Comparison of ENCODE assay signal across 8 mouse cellular contexts in genomic region chr4:126085996-126086576, GRCm38 (mm10). TPM values are rescaled to one million over a fixed set of nuclear protein-coding genes. Genes with fewer than 3 reads are reported as not detected.
DNase-seq lines count a peak whose midpoint lies in the region; ATAC-seq and TF ChIP-seq lines count a peak whose summit lies in the region.

No protein-coding gene starts in this region.

- no peaks in the 10 kb centered on the region for H3K9me3 ChIP-seq in forebrain, embryonic 15.5 days

- peak; percentile 60 for TF ChIP-seq CTCF in olfactory bulb, adult 2 months (IDR thresholded peaks at IDR 0.05; ENCODE audit: insufficient read depth, low read depth, low read length)

- DNase-seq in ES-CJ7 (ENCODE audit: low read depth, low spot score) = peak; percentile 87
- DNase-seq in heart, postnatal 25 days (ENCODE audit: low spot score) = peak; percentile 64
- peak; percentile 67 for DNase-seq in large intestine, adult 2 months (ENCODE audit: low read depth, low spot score)
- DNase-seq in lung, adult 18-20 months = peak; percentile 82 to 87
- DNase-seq in testis, postnatal 14 days (ENCODE audit: low spot score) = peak; percentile 76

- no peak overlapping the region for H3K27ac ChIP-seq in forebrain, embryonic 15.5 days (replicated peaks)
- H3K27ac ChIP-seq in olfactory bulb, adult 2 months (ENCODE audit: insufficient read depth, low read depth, low read length) = no peak overlapping the region

- peak; percentile 93 for ATAC-seq in cerebellum, adult (ENCODE audit: insufficient number of reproducible peaks, low FRiP score, low TSS enrichment)
- peak; percentile 81 for ATAC-seq in forebrain, embryonic 15.5 days (replicated peaks)

- no peaks in the 10 kb centered on the region; the same call in 1 of the 2 replicates for H3K4me1 ChIP-seq in forebrain, embryonic 15.5 days
- 0 out of 2 replicates have a peak, but pooled peaks cover 2% of the 10 kb centered on the region for H3K4me1 ChIP-seq in olfactory bulb, adult 2 months (ENCODE audit: control insufficient read depth, insufficient read depth, low read length)

- no peak overlapping the region for H3K9ac ChIP-seq in forebrain, embryonic 15.5 days (replicated peaks)

- no peak for TF ChIP-seq POLR2A in olfactory bulb, adult 2 months (IDR thresholded peaks at IDR 0.05; ENCODE audit: insufficient read depth, low read depth, low read length)

- no peak overlapping the region for H3K4me3 ChIP-seq in forebrain, embryonic 15.5 days
- no peak overlapping the region for H3K4me3 ChIP-seq in olfactory bulb, adult 2 months (ENCODE audit: insufficient read depth, low read depth, low read length)

- no peaks in the 10 kb centered on the region for H3K27me3 ChIP-seq in forebrain, embryonic 15.5 days

- H3K36me3 ChIP-seq in forebrain, embryonic 15.5 days = no peaks in the 10 kb centered on the region; the same call in 1 of the 2 replicates

- intact Hi-C loops in heart, postnatal 25 days (cut with DNase I) = loop anchor here (1.0 to 5.0 kb wide), 3 partner anchors 28 to 226 kb away; partner anchors contain the start of gene Sh3d21

- no peak overlapping the region for H3K4me2 ChIP-seq in forebrain, embryonic 15.5 days (replicated peaks)

- 34% methylated on average over 7 of the region's 7 CpGs for WGBS in forebrain, embryonic 15.5 days
- WGBS in large intestine, adult 2 months = 23% methylated on average over 7 of the region's 7 CpGs
- 18% methylated on average over 7 of the region's 7 CpGs for WGBS in olfactory bulb, adult 2 months

RNA-seq across cellular contexts. Expression of gene Lsm10, which starts 10.3 kb away (rescaled TPM):
- polyA plus RNA-seq in forebrain, embryonic 15.5 days (2015; fragmentation: Nextera tagmentation; extraction: Ambion mirVana) = 58.9 and 63.8 TPM in 2 replicates
- 10 to 100 TPM; 10.7 to 12.1 TPM for total RNA-seq in heart, postnatal 25 days (2021)
- polyA plus RNA-seq in large intestine, adult 2 months (2012; rRNA removed) = 30.7 and 31.3 TPM in 2 replicates
- polyA plus RNA-seq in olfactory bulb, adult 2 months (2012; ENCODE audit: insufficient read depth, insufficient read length, low replicate concordance, missing spikeins) = not detected in 2 replicates

RNA-seq across cellular contexts. Expression of gene Stk40, which starts 17.7 kb away (rescaled TPM):
- polyA plus RNA-seq in forebrain, embryonic 15.5 days (2015; fragmentation: Nextera tagmentation; extraction: Ambion mirVana) = 35.3 and 35.4 TPM in 2 replicates
- total RNA-seq in heart, postnatal 25 days (2021) = 10 to 100 TPM; 37.6 to 38.7 TPM
- polyA plus RNA-seq in large intestine, adult 2 months (2012; rRNA removed) = 24.4 and 24.6 TPM in 2 replicates
- polyA plus RNA-seq in olfactory bulb, adult 2 months (2012; ENCODE audit: insufficient read depth, insufficient read length, low replicate concordance, missing spikeins) = not detected in 2 replicates

RNA-seq across cellular contexts. Expression of gene Oscp1, which starts 27.7 kb away (rescaled TPM):
- 35.3 TPM in 2 replicates for polyA plus RNA-seq in forebrain, embryonic 15.5 days (2015; fragmentation: Nextera tagmentation; extraction: Ambion mirVana)
- total RNA-seq in heart, postnatal 25 days (2021) = 1 to 10 TPM; 1.1 to 1.7 TPM
- polyA plus RNA-seq in large intestine, adult 2 months (2012; rRNA removed) = 1.1 TPM in 2 replicates
- polyA plus RNA-seq in olfactory bulb, adult 2 months (2012; ENCODE audit: insufficient read depth, insufficient read length, low replicate concordance, missing spikeins) = not detected in 2 replicates

RNA-seq across cellular contexts. Expression of gene Mrps15, which starts 39.4 kb away (rescaled TPM):
- 113 TPM in 2 replicates for polyA plus RNA-seq in forebrain, embryonic 15.5 days (2015; fragmentation: Nextera tagmentation; extraction: Ambion mirVana)
- total RNA-seq in heart, postnatal 25 days (2021) = 10 to 100 TPM; 81.2 to 83.1 TPM
- polyA plus RNA-seq in large intestine, adult 2 months (2012; rRNA removed) = 35.8 and 48.3 TPM in 2 replicates
- polyA plus RNA-seq in olfactory bulb, adult 2 months (2012; ENCODE audit: insufficient read depth, insufficient read length, low replicate concordance, missing spikeins) = not detected in 2 replicates

Comparison
In these comparisons a context has a peak if more than half of its experiments do, and no peak if none do; other contexts are left out.
1. RNA of gene Lsm10, which starts 10.3 kb away (polyA plus RNA-seq): 58.9 to 63.8 TPM in forebrain, embryonic 15.5 days and 30.7 to 31.3 TPM in large intestine, adult 2 months; not detected in olfactory bulb, adult 2 months; every median in the first group is over 10 times any median in the second.
2. RNA of gene Stk40, which starts 17.7 kb away (polyA plus RNA-seq): 35.3 to 35.4 TPM in forebrain, embryonic 15.5 days and 24.4 to 24.6 TPM in large intestine, adult 2 months; not detected in olfactory bulb, adult 2 months; every median in the first group is over 10 times any median in the second.
3. Peak in every context shown above with its lines, with median percentiles within 50 percentile points of each other: DNase-seq.